Mouse (Mus musculus) neural tube, embryonic 14.5 days (tissue): ENCODE data around the gene Stk11ip. TPM values are rescaled to one million over a fixed set of nuclear protein-coding genes. Genes with fewer than 3 reads are reported as not detected.

Source experiments
- ATAC-seq: fragments of 200-750 bp; cut with Nextera tagmentation; 2 replicates; pipeline ENCODE4 v1.8.0; 2017; ENCODE audit warnings: low read depth, mild to moderate bottlenecking, moderate TSS enrichment, moderate library complexity
- H3K27ac ChIP-seq: fragments of 300-500 bp; sonication (generic); 2 replicates; pipeline ENCODE4 v1.5.1; 2014; ENCODE audit warnings: low read depth, mild to moderate bottlenecking, control low read depth, low read length, moderate library complexity, mixed read lengths
- H3K27me3 ChIP-seq: fragments of 300-500 bp; sonication (generic); 2 replicates; pipeline ENCODE4 v1.6.1; 2014; ENCODE audit warnings: low read length; ENCODE audit not compliant: control insufficient read depth, insufficient read depth
- H3K36me3 ChIP-seq: fragments of 300-500 bp; sonication (generic); 2 replicates; pipeline ENCODE4 v1.6.1; 2014; ENCODE audit warnings: low read length, mixed read lengths; ENCODE audit not compliant: control insufficient read depth, insufficient read depth
- H3K4me1 ChIP-seq: fragments of 300-500 bp; sonication (generic); 2 replicates; pipeline ENCODE4 v1.6.1; 2014; ENCODE audit warnings: low read length; ENCODE audit not compliant: control insufficient read depth, insufficient read depth
- H3K4me2 ChIP-seq: fragments of 300-500 bp; sonication (generic); 2 replicates; pipeline ENCODE4 v1.6.1; 2014; ENCODE audit warnings: mild to moderate bottlenecking, low read depth, low read length, control low read depth
- H3K4me3 ChIP-seq: fragments of 300-500 bp; sonication (generic); 2 replicates; pipeline ENCODE4 v1.5.1; 2014; ENCODE audit warnings: low read depth, low read length, control low read depth, mixed read lengths
- H3K9ac ChIP-seq: fragments of 300-500 bp; sonication (generic); replicated peaks from 2 replicates; pipeline ENCODE4 v1.6.1; 2014; ENCODE audit warnings: low read depth, mild to moderate bottlenecking, control low read depth, low read length, mixed read lengths
- H3K9me3 ChIP-seq: fragments of 300-500 bp; sonication (generic); 2 replicates; pipeline ENCODE4 v1.6.1; 2016; ENCODE audit warnings: low read length; ENCODE audit not compliant: control insufficient read depth
- WGBS: fragments of 180-500 bp; shearing (Covaris S2); extraction: QIAGEN DNeasy Blood & Tissue Kit; methylation state at CpG from one replicate; pipeline ENCODE4 v1.1.7; 2014; 5-methylcytosine and 5-hydroxymethylcytosine counted together
- polyA plus RNA-seq: library from polyadenylated mRNA; unstranded; fragments of >200 nt; fragmentation: Nextera tagmentation; extraction: Ambion mirVana; gene quantifications from 2 replicates; pipeline ENCODE4 v1.2.1, GENCODE M21; 2014

Stk11ip gene
- polyA plus RNA-seq, 1 experiment from 2014 or later: 16.1 TPM

- Histone ChIP-seq H3K27ac (no peak overlapping the region), H3K36me3 (no peaks in the 10 kb centered on the region), H3K9me3 (no peaks in the 10 kb centered on the region), H3K27me3 (no peaks in the 10 kb centered on the region), H3K4me3 (no peak overlapping the region), H3K4me1 (peaks cover 3% of the 10 kb centered on the region; the same call in 1 of the 2 replicates), H3K4me2 (no peak overlapping the region), H3K9ac (no peak overlapping the region)
- 64% methylated on average over 20 of the region's 20 CpGs for WGBS
- ATAC-seq: no peak
Observed at GRCm38 (mm10) chr1:75509586-75509985, 11.7 kb upstream of the Stk11ip start.

GRCm38 (mm10) chr1:75510154-75510553, 11.2 kb upstream of the Stk11ip start:
- Histone ChIP-seq H3K36me3 (no peaks in the 10 kb centered on the region), H3K27me3 (no peaks in the 10 kb centered on the region), H3K27ac (no peak overlapping the region), H3K9me3 (no peaks in the 10 kb centered on the region), H3K4me3 (no peak overlapping the region), H3K4me1 (peaks cover 3% of the 10 kb centered on the region; the same call in 1 of the 2 replicates), H3K4me2 (no peak overlapping the region), H3K9ac (no peak overlapping the region)
- ATAC-seq: no peak
- WGBS: 75% methylated on average over 5 of the region's 5 CpGs

GRCm38 (mm10) chr1:75511437-75512210, 9.7 kb upstream of the Stk11ip start:
- Histone ChIP-seq H3K9me3 (no peaks in the 10 kb centered on the region), H3K36me3 (no peaks in the 10 kb centered on the region), H3K9ac (no peak overlapping the region), H3K27me3 (no peaks in the 10 kb centered on the region), H3K4me3 (no peak overlapping the region), H3K27ac (no peak overlapping the region), H3K4me1 (peaks cover under 1% of the 10 kb centered on the region; the same call in 1 of the 2 replicates), H3K4me2 (no peak overlapping the region)
- 71% methylated on average over 4 of the region's 4 CpGs for WGBS
- no peak for ATAC-seq

GRCm38 (mm10) chr1:75512550-75512949, 8.8 kb upstream of the Stk11ip start:
- H3K4me1 ChIP-seq: no peaks in the 10 kb centered on the region
- no peaks in the 10 kb centered on the region for H3K27me3 ChIP-seq
- WGBS: 89% methylated on average over 3 of the region's 3 CpGs
- H3K4me3 ChIP-seq: no peak overlapping the region
- no peaks in the 10 kb centered on the region for H3K36me3 ChIP-seq
- H3K9ac ChIP-seq: no peak overlapping the region
- H3K27ac ChIP-seq: no peak overlapping the region
- H3K4me2 ChIP-seq: no peak overlapping the region
- H3K9me3 ChIP-seq: no peaks in the 10 kb centered on the region
- ATAC-seq: no peak

GRCm38 (mm10) chr1:75516703-75517380, 4.5 kb upstream of the Stk11ip start:
- H3K9me3 ChIP-seq: no peaks in the 10 kb centered on the region
- WGBS: 82% methylated on average over 15 of the region's 15 CpGs
- H3K4me2 ChIP-seq: no peak overlapping the region
- H3K27me3 ChIP-seq: no peaks in the 10 kb centered on the region
- no peak for ATAC-seq
- no peak overlapping the region for H3K27ac ChIP-seq
- no peaks in the 10 kb centered on the region for H3K36me3 ChIP-seq
- H3K9ac ChIP-seq: no peak overlapping the region
- no peaks in the 10 kb centered on the region for H3K4me1 ChIP-seq
- no peak overlapping the region for H3K4me3 ChIP-seq

GRCm38 (mm10) chr1:75517984-75518383, 3.3 kb upstream of the Stk11ip start:
- WGBS: 83% methylated on average over 3 of the region's 4 CpGs
- H3K36me3 ChIP-seq: no peaks in the 10 kb centered on the region
- no peak overlapping the region for H3K27ac ChIP-seq
- no peaks in the 10 kb centered on the region for H3K9me3 ChIP-seq
- no peak overlapping the region for H3K4me2 ChIP-seq
- H3K9ac ChIP-seq: no peak overlapping the region
- ATAC-seq: no peak
- H3K4me1 ChIP-seq: no peaks in the 10 kb centered on the region
- no peak overlapping the region for H3K4me3 ChIP-seq
- H3K27me3 ChIP-seq: no peaks in the 10 kb centered on the region

GRCm38 (mm10) chr1:75518427-75518826, 2.9 kb upstream of the Stk11ip start:
- H3K27ac ChIP-seq: no peak overlapping the region
- ATAC-seq: no peak
- H3K36me3 ChIP-seq: no peaks in the 10 kb centered on the region
- no peaks in the 10 kb centered on the region for H3K4me1 ChIP-seq
- H3K9me3 ChIP-seq: no peaks in the 10 kb centered on the region
- no peak overlapping the region for H3K4me2 ChIP-seq
- no peak overlapping the region for H3K4me3 ChIP-seq
- WGBS: 95% methylated on average over 4 of the region's 4 CpGs
- no peaks in the 10 kb centered on the region for H3K27me3 ChIP-seq
- no peak overlapping the region for H3K9ac ChIP-seq

- WGBS: 80% methylated on average over 5 of the region's 5 CpGs
- H3K27ac ChIP-seq: no peak overlapping the region
Observed at GRCm38 (mm10) chr1:75519576-75519975, 1.8 kb upstream of the Stk11ip start.

GRCm38 (mm10) chr1:75524679-75525078, 3.4 kb downstream of the Stk11ip start:
- H3K9ac ChIP-seq: no peak overlapping the region
- no peaks in the 10 kb centered on the region for H3K27me3 ChIP-seq
- H3K9me3 ChIP-seq: no peaks in the 10 kb centered on the region
- H3K4me2 ChIP-seq: no peak overlapping the region
- peaks cover 6% of the 10 kb centered on the region; the same call in 1 of the 2 replicates for H3K36me3 ChIP-seq
- WGBS: 88% methylated on average over 7 of the region's 7 CpGs
- no peak overlapping the region for H3K27ac ChIP-seq
- no peaks in the 10 kb centered on the region for H3K4me1 ChIP-seq
- no peak for ATAC-seq
- no peak overlapping the region for H3K4me3 ChIP-seq

More at GRCm38 (mm10) chr1:75519576-75519975, 1.8 kb upstream of the Stk11ip start:
- Histone ChIP-seq H3K4me3 (no peak overlapping the region), H3K9ac (no peak overlapping the region), H3K9me3 (no peaks in the 10 kb centered on the region), H3K4me2 (no peak overlapping the region), H3K4me1 (no peaks in the 10 kb centered on the region), H3K36me3 (no peaks in the 10 kb centered on the region), H3K27me3 (no peaks in the 10 kb centered on the region)
- ATAC-seq: no peak
